Mouse (Mus musculus): ENCODE measurements around the gene Trim60.
A peak's percentile ranks its signal among the peaks of the same experiment; 100 is the strongest.

Gene Trim60

DNA sequence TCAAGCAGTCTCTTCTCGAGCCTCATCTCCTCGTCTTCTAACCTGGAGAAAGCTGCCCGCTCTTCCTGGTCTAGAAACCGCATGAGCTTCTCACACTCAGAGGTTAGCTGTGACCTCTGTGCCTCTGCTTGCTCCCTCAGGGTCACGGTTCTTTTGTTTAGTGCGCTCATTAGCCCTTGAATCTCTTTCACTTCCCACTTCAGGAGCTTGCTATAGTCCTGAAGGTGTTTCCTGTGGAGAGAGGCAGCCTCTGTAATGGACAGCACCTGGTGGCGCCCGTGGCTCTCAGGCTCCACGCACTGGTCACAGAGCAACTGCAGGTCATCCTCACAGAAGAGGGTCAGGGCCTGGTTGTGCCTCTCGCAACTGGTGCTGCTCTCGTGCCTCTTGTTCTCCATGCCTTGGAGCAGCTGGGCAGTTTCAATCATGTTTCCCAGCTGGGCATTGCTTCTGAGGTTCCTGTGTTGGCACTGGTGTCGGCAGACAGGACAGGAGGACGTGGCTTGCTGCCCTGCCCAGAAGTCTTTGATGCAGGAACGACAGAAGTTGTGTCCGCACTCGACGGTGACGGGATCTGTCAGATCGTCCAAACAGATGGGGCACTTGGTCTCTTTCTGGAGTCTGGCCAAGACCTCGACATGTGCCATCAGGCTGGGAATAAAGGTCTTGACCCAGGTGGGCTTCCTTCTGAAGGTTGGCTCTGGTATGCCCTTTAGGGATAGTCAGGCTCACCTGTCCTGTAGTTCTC, 35.1 kb downstream of the Trim60 start:
- peak; percentile 5 for DNase-seq

- DNase-seq = no peak
Measured at GRCm38 (mm10) chr8:64962836-64963235, 55.5 kb downstream of the Trim60 start.

- no peak for DNase-seq
Measured at GRCm38 (mm10) chr8:64959025-64959424, 59.4 kb downstream of the Trim60 start.

DNA sequence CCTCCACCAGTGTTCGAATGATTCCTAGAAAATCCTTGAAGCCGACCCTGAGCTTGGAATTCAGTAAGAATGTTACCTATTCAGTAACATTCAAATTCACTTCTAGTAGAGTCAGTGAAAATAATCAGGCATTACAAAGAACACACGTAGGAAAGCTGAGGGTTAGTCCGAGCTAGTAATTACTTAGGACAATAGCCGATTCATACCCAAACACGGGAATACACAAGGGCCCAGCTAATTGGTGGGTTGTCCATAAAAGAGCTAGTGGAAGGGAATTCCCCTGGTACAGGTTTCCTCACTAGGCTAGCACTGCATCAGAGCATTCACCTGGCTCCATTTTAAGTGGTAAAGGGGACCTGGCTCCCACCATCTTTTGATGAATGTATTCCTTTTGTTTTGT, 66.3 kb downstream of the Trim60 start:
- DNase-seq = no peak
